Mouse (Mus musculus): ENCODE data around the gene Wsb2.
"Not testable (repeated sequence)": the region's sequence is repeated elsewhere in the genome, so short reads cannot be mapped to it uniquely, and the experiment has no call there.

Wsb2 gene

GRCm38 (mm10) chr5:117356365-117357128 is 557 bp upstream of the Wsb2 start:
- in situ Hi-C loops (cut with MboI, MseI): no loop called here

- in situ Hi-C loops (cut with MboI, MseI): no loop called here
These were observed 559 bp downstream of the Wsb2 start for GRCm38 (mm10) chr5:117357478-117358247.

- in situ Hi-C loops (cut with MboI, MseI): no loop called here
These were observed 1.1 kb downstream of the Wsb2 start for GRCm38 (mm10) chr5:117358248-117358630.

GRCm38 (mm10) chr5:117358725-117359124 is 1.6 kb downstream of the Wsb2 start:
- in situ Hi-C loops (cut with MboI, MseI): no loop called here

- in situ Hi-C loops (cut with MboI, MseI): loop anchor here in 1 of 2 experiments (5.0 kb wide), 1 partner anchor 53 kb away; the partner anchor contains the start of gene Ksr2
These were observed 2.6 kb downstream of the Wsb2 start for GRCm38 (mm10) chr5:117359497-117360227.

- in situ Hi-C loops (cut with MboI, MseI): loop anchor here in 1 of 2 experiments (5.0 kb wide), 1 partner anchor 52 kb away; the partner anchor contains the start of gene Ksr2
These were observed 3.1 kb downstream of the Wsb2 start for GRCm38 (mm10) chr5:117360228-117360515.

- in situ Hi-C loops (cut with MboI, MseI): loop anchor here in 1 of 2 experiments (5.0 kb wide), 1 partner anchor 51 kb away; the partner anchor contains the start of gene Ksr2
These were observed 3.8 kb downstream of the Wsb2 start for GRCm38 (mm10) chr5:117360631-117361541.

GRCm38 (mm10) chr5:117361590-117361989 is 4.5 kb downstream of the Wsb2 start:
- in situ Hi-C loops (cut with MboI, MseI): loop anchor here in 1 of 2 experiments (5.0 kb wide), 1 partner anchor 51 kb away; the partner anchor contains the start of gene Ksr2

GRCm38 (mm10) chr5:117363066-117363782 is 6.1 kb downstream of the Wsb2 start:
- in situ Hi-C loops (cut with MboI, MseI): loop anchor here in 1 of 2 experiments (5.0 kb wide), 1 partner anchor 49 kb away; the partner anchor contains the start of gene Ksr2

GRCm38 (mm10) chr5:117364821-117365220 is 7.7 kb downstream of the Wsb2 start:
- in situ Hi-C loops (cut with MboI, MseI): loop anchor here in 1 of 2 experiments (5.0 kb wide), 1 partner anchor 47 kb away; the partner anchor contains the start of gene Ksr2

GRCm38 (mm10) chr5:117365904-117366561 is 8.9 kb downstream of the Wsb2 start:
- in situ Hi-C loops (cut with MboI, MseI): no loop called here

- in situ Hi-C loops (cut with MboI, MseI): no loop called here
These were observed 10.1 kb downstream of the Wsb2 start for GRCm38 (mm10) chr5:117367206-117367605.

- in situ Hi-C loops (cut with MboI, MseI): no loop called here
These were observed 13.5 kb downstream of the Wsb2 start for GRCm38 (mm10) chr5:117370592-117370991.

GRCm38 (mm10) chr5:117373418-117373817 is 16.3 kb downstream of the Wsb2 start:
- in situ Hi-C loops (cut with MboI, MseI): no loop called here

GRCm38 (mm10) chr5:117374372-117375049 is 17.4 kb downstream of the Wsb2 start:
- in situ Hi-C loops (cut with MboI, MseI): no loop called here

- in situ Hi-C loops (cut with MboI, MseI): no loop called here
These were observed 19.2 kb downstream of the Wsb2 start for GRCm38 (mm10) chr5:117376331-117376761.

GRCm38 (mm10) chr5:117377731-117378130 is 20.6 kb downstream of the Wsb2 start:
- in situ Hi-C loops (cut with MboI, MseI): not testable (repeated sequence)

GRCm38 (mm10) chr5:117380199-117380598 is 23.1 kb downstream of the Wsb2 start:
- in situ Hi-C loops (cut with MboI, MseI): no loop called here

- in situ Hi-C loops (cut with MboI, MseI): no loop called here
These were observed 24.7 kb downstream of the Wsb2 start for GRCm38 (mm10) chr5:117381785-117382184.

Data from T-helper 17 cell (primary cell).